Mouse (Mus musculus): Measurements from ENCODE around the gene Auts2. TPM values are rescaled to one million over a fixed set of nuclear protein-coding genes. Genes with fewer than 3 reads are reported as not detected.

The Auts2 gene
- polyA plus RNA-seq, 1 experiment from 2014 or later = 90.6 TPM

GRCm38 (mm10) chr5:131830111-131830510, 713.0 kb downstream of the Auts2 start:
- no peak overlapping the region for H3K4me2 ChIP-seq (replicated peaks)
- H3K36me3 ChIP-seq = no peaks in the 10 kb centered on the region
- no peak for ATAC-seq (ENCODE audit: low FRiP score)
- no peaks in the 10 kb centered on the region for H3K27me3 ChIP-seq
- no peak overlapping the region for H3K27ac ChIP-seq
- no peak overlapping the region for H3K4me3 ChIP-seq
- H3K4me1 ChIP-seq = peaks cover 25% of the 10 kb centered on the region
- no peak overlapping the region for H3K9ac ChIP-seq
- WGBS = 78% methylated on average over 6 of the region's 6 CpGs
- H3K9me3 ChIP-seq (replicated peaks) = no peaks in the 10 kb centered on the region

- H3K4me2 ChIP-seq (replicated peaks) = no peak overlapping the region
- H3K9me3 ChIP-seq (replicated peaks) = no peaks in the 10 kb centered on the region
- no peak overlapping the region for H3K27ac ChIP-seq
- H3K9ac ChIP-seq = no peak overlapping the region
- no peaks in the 10 kb centered on the region for H3K27me3 ChIP-seq
- H3K4me3 ChIP-seq = no peak overlapping the region
- no peaks in the 10 kb centered on the region for H3K36me3 ChIP-seq
- H3K4me1 ChIP-seq = peaks cover 31% of the 10 kb centered on the region
- 48% methylated on average over 3 of the region's 3 CpGs for WGBS
- no peak for ATAC-seq (ENCODE audit: low FRiP score)
These were observed 713.9 kb downstream of the Auts2 start for GRCm38 (mm10) chr5:131829248-131829647.

- Histone ChIP-seq H3K4me1 (peaks cover 28% of the 10 kb centered on the region), H3K27me3 (no peaks in the 10 kb centered on the region), H3K4me2 (replicated peaks) (no peak overlapping the region), H3K4me3 (no peak overlapping the region), H3K27ac (no peak overlapping the region), H3K9me3 (replicated peaks) (no peaks in the 10 kb centered on the region), H3K9ac (no peak overlapping the region), H3K36me3 (no peaks in the 10 kb centered on the region)
- no peak for ATAC-seq (ENCODE audit: low FRiP score)
- 85% methylated on average over 2 of the region's 2 CpGs for WGBS
These were observed 714.5 kb downstream of the Auts2 start for GRCm38 (mm10) chr5:131828607-131829006.

- WGBS = 92% methylated on average over 8 of the region's 8 CpGs
These were observed 716.5 kb downstream of the Auts2 start for GRCm38 (mm10) chr5:131826362-131827261.

GRCm38 (mm10) chr5:131825421-131825820, 717.7 kb downstream of the Auts2 start:
- no peak for ATAC-seq (ENCODE audit: low FRiP score)
- H3K9ac ChIP-seq = no peak overlapping the region
- no peaks in the 10 kb centered on the region for H3K9me3 ChIP-seq (replicated peaks)
- no peak overlapping the region for H3K4me3 ChIP-seq
- 10% methylated on average over 3 of the region's 3 CpGs for WGBS
- 0 out of 2 replicates have a peak overlapping the region, but pooled peaks have one; percentile 2 for H3K4me2 ChIP-seq (replicated peaks)
- peak overlapping the region; percentile 66 for H3K27ac ChIP-seq
- H3K27me3 ChIP-seq = no peaks in the 10 kb centered on the region
- peaks cover 18% of the 10 kb centered on the region for H3K4me1 ChIP-seq
- H3K36me3 ChIP-seq = no peaks in the 10 kb centered on the region

More at GRCm38 (mm10) chr5:131826362-131827261, 716.5 kb downstream of the Auts2 start:
- H3K4me3 ChIP-seq = no peak overlapping the region
- H3K27me3 ChIP-seq = no peaks in the 10 kb centered on the region
- no peaks in the 10 kb centered on the region for H3K9me3 ChIP-seq (replicated peaks)
- H3K9ac ChIP-seq = no peak overlapping the region
- H3K36me3 ChIP-seq = no peaks in the 10 kb centered on the region
- no peak overlapping the region for H3K4me2 ChIP-seq (replicated peaks)
- no peak for ATAC-seq (ENCODE audit: low FRiP score)
- peaks cover 18% of the 10 kb centered on the region for H3K4me1 ChIP-seq
- H3K27ac ChIP-seq = no peak overlapping the region

- H3K9ac ChIP-seq = no peak overlapping the region
- peak overlapping the region; percentile 66 for H3K27ac ChIP-seq
- no peaks in the 10 kb centered on the region for H3K27me3 ChIP-seq
- ATAC-seq (ENCODE audit: low FRiP score) = peak; percentile 76
- H3K4me1 ChIP-seq = peaks cover 18% of the 10 kb centered on the region
- H3K9me3 ChIP-seq (replicated peaks) = no peaks in the 10 kb centered on the region
- H3K36me3 ChIP-seq = no peaks in the 10 kb centered on the region
- 0 out of 2 replicates have a peak overlapping the region, but pooled peaks have one; percentile 1 for H3K4me2 ChIP-seq (replicated peaks)
- WGBS = 12% methylated on average over 11 of the region's 11 CpGs
- no peak overlapping the region for H3K4me3 ChIP-seq
These were observed 718.8 kb downstream of the Auts2 start for GRCm38 (mm10) chr5:131824197-131824991.

GRCm38 (mm10) chr5:131821461-131821860, 721.7 kb downstream of the Auts2 start:
- Histone ChIP-seq H3K4me2 (replicated peaks) (no peak overlapping the region), H3K4me3 (no peak overlapping the region), H3K36me3 (no peaks in the 10 kb centered on the region), H3K9ac (no peak overlapping the region), H3K4me1 (peaks cover 18% of the 10 kb centered on the region), H3K9me3 (replicated peaks) (no peaks in the 10 kb centered on the region), H3K27ac (no peak overlapping the region), H3K27me3 (no peaks in the 10 kb centered on the region)
- 96% methylated on average over 4 of the region's 4 CpGs for WGBS
- no peak for ATAC-seq (ENCODE audit: low FRiP score)

GRCm38 (mm10) chr5:131819251-131819691, 723.9 kb downstream of the Auts2 start:
- WGBS = 93% methylated on average over 15 of the region's 15 CpGs
- Histone ChIP-seq H3K9me3 (replicated peaks) (no peaks in the 10 kb centered on the region), H3K27me3 (no peaks in the 10 kb centered on the region), H3K4me3 (no peak overlapping the region), H3K4me2 (replicated peaks) (no peak overlapping the region), H3K9ac (no peak overlapping the region), H3K4me1 (peaks cover 3% of the 10 kb centered on the region), H3K36me3 (no peaks in the 10 kb centered on the region), H3K27ac (no peak overlapping the region)
- ATAC-seq (ENCODE audit: low FRiP score) = no peak

- no peak overlapping the region for H3K27ac ChIP-seq
- ATAC-seq (ENCODE audit: low FRiP score) = no peak
- H3K4me3 ChIP-seq = no peak overlapping the region
- 71% methylated on average over 3 of the region's 3 CpGs for WGBS
- no peak overlapping the region for H3K9ac ChIP-seq
- H3K27me3 ChIP-seq = no peaks in the 10 kb centered on the region
- H3K4me1 ChIP-seq = peaks cover 10% of the 10 kb centered on the region
- no peaks in the 10 kb centered on the region for H3K36me3 ChIP-seq
- no peaks in the 10 kb centered on the region for H3K9me3 ChIP-seq (replicated peaks)
- H3K4me2 ChIP-seq (replicated peaks) = no peak overlapping the region
These were observed 727.6 kb downstream of the Auts2 start for GRCm38 (mm10) chr5:131815498-131815897.

- WGBS = 81% methylated on average over 9 of the region's 9 CpGs
These were observed 728.6 kb downstream of the Auts2 start for GRCm38 (mm10) chr5:131814503-131815003.

GRCm38 (mm10) chr5:131813952-131814502, 729.1 kb downstream of the Auts2 start:
- Histone ChIP-seq H3K9ac (no peak overlapping the region), H3K9me3 (replicated peaks) (no peaks in the 10 kb centered on the region), H3K36me3 (no peaks in the 10 kb centered on the region), H3K4me1 (peaks cover 10% of the 10 kb centered on the region), H3K4me2 (replicated peaks) (no peak overlapping the region), H3K27ac (no peak overlapping the region), H3K27me3 (no peaks in the 10 kb centered on the region), H3K4me3 (no peak overlapping the region)
- ATAC-seq (ENCODE audit: low FRiP score) = no peak
- WGBS = 81% methylated on average over 10 of the region's 10 CpGs

More at GRCm38 (mm10) chr5:131814503-131815003, 728.6 kb downstream of the Auts2 start:
- Histone ChIP-seq H3K9ac (no peak overlapping the region), H3K4me2 (replicated peaks) (no peak overlapping the region), H3K27me3 (no peaks in the 10 kb centered on the region), H3K27ac (no peak overlapping the region), H3K36me3 (no peaks in the 10 kb centered on the region), H3K4me3 (no peak overlapping the region), H3K4me1 (peaks cover 10% of the 10 kb centered on the region), H3K9me3 (replicated peaks) (no peaks in the 10 kb centered on the region)
- no peak for ATAC-seq (ENCODE audit: low FRiP score)

GRCm38 (mm10) chr5:131813331-131813781, 729.8 kb downstream of the Auts2 start:
- H3K27ac ChIP-seq = no peak overlapping the region

More at GRCm38 (mm10) chr5:131813331-131813781, 729.8 kb downstream of the Auts2 start:
- Histone ChIP-seq H3K4me3 (no peak overlapping the region), H3K9ac (no peak overlapping the region), H3K4me1 (peaks cover 10% of the 10 kb centered on the region), H3K4me2 (replicated peaks) (no peak overlapping the region), H3K9me3 (replicated peaks) (no peaks in the 10 kb centered on the region), H3K36me3 (no peaks in the 10 kb centered on the region), H3K27me3 (no peaks in the 10 kb centered on the region)
- no peak for ATAC-seq (ENCODE audit: low FRiP score)
- WGBS = 70% methylated on average over 7 of the region's 7 CpGs
